Mouse (Mus musculus): ENCODE measurements around the gene Ddx20. TPM values are rescaled to one million over a fixed set of nuclear protein-coding genes. Genes with fewer than 3 reads are reported as not detected.

The Ddx20 gene
- total and polyA plus RNA-seq, 2 experiments, result 7.3 to 7.4 TPM

DNA sequence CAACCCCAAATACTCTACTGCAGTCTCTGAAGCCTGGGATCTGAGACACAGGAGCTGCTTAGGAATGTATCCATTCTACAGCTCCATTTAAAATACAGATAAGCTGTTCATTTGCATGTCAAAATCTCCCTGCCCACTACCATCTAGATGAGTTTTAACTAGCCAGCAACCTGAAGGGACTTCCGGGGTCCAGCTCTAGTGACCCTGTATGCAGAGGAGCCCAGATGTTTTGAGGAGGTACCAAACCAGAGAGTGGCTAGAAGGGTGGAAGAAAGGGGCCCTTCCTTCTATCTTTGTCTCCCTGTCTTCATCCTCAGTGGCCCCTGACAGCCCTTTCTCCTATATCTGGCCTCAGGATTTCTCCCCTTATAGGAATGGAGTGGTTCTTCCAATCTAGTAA is 16.6 kb downstream of the Ddx20 start:
- TF ChIP-seq POLR2A (IDR thresholded peaks at IDR 0.05; ENCODE audit: extremely low read depth, insufficient read depth, low read length), result no peak
- no peak for TF ChIP-seq CTCF (IDR thresholded peaks at IDR 0.05; ENCODE audit: low read depth, low read length)
- 78% methylated on average over 1 of the region's 1 CpGs for WGBS
- H3K27ac ChIP-seq (replicated peaks; ENCODE audit: insufficient read depth, low read depth, low read length), result no peak overlapping the region
- H3K36me3 ChIP-seq (ENCODE audit: control insufficient read depth, insufficient read depth, low read length), result no peaks in the 10 kb centered on the region
- H3K79me2 ChIP-seq (ENCODE audit: control insufficient read depth, insufficient read depth, low read length), result no peaks in the 10 kb centered on the region
- H3K27me3 ChIP-seq (ENCODE audit: control insufficient read depth, insufficient read depth, low read length), result no peaks in the 10 kb centered on the region
- H3K4me3 ChIP-seq (ENCODE audit: insufficient read depth, low read depth, low read length), result no peak overlapping the region
- no peaks in the 10 kb centered on the region for H3K4me1 ChIP-seq (ENCODE audit: control insufficient read depth, insufficient read depth, low read length)
- no peak for DNase-seq (ENCODE audit: extremely low read depth, low read depth, low spot score)
- H3K9ac ChIP-seq (ENCODE audit: low read depth, low read length), result no peak overlapping the region

DNA sequence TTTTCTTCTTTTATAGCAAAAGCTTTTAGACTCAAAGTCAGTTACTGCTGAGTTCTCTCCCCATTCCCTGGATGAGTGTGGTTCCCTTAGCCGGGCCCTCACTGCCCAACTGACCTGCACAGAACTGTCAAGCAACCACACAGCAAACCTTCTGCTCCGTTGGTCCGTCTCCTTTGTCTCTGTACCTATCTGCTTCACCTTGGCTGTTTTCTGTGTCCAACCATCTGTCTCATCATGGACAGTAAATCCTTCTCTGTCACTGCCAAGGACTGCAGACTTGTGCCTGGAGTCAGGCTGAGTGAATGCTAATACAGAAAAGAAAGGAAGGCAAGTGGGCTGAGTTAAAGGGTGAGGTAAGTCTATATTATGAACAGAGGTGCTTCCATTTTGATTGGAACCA is 17.6 kb downstream of the Ddx20 start:
- 84% methylated on average over 3 of the region's 3 CpGs for WGBS
- Histone ChIP-seq H3K27ac (replicated peaks; ENCODE audit: insufficient read depth, low read depth, low read length) (no peak overlapping the region), H3K27me3 (ENCODE audit: control insufficient read depth, insufficient read depth, low read length) (no peaks in the 10 kb centered on the region), H3K9ac (ENCODE audit: low read depth, low read length) (no peak overlapping the region), H3K4me3 (ENCODE audit: insufficient read depth, low read depth, low read length) (no peak overlapping the region), H3K36me3 (ENCODE audit: control insufficient read depth, insufficient read depth, low read length) (no peaks in the 10 kb centered on the region), H3K79me2 (ENCODE audit: control insufficient read depth, insufficient read depth, low read length) (no peaks in the 10 kb centered on the region), H3K4me1 (ENCODE audit: control insufficient read depth, insufficient read depth, low read length) (no peaks in the 10 kb centered on the region)
- DNase-seq (ENCODE audit: extremely low read depth, low read depth, low spot score), result no peak
- no peak for TF ChIP-seq POLR2A (IDR thresholded peaks at IDR 0.05; ENCODE audit: extremely low read depth, insufficient read depth, low read length)
- TF ChIP-seq CTCF (IDR thresholded peaks at IDR 0.05; ENCODE audit: low read depth, low read length), result no peak

DNA sequence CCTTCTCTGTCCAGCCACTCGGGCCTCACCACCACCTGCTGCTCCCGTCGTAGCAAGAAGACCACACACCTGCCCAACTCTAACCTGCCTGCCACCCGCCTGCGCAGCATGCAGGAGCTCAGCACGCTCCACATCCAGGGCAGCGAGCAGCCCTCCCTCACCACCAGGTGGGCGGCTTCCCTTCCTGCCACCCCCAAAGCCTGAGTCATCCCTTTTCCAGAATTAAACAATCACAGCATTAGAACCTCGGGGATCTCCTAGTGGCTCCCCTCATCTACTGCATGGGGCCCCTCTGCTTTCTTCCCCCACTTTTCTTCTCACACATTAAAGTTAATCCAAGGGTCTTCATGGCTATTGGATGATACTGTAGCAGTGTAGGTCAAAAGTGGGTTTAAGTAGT is 19.2 kb downstream of the Ddx20 start:
- Histone ChIP-seq H3K4me1 (ENCODE audit: control insufficient read depth, insufficient read depth, low read length) (no peaks in the 10 kb centered on the region), H3K79me2 (ENCODE audit: control insufficient read depth, insufficient read depth, low read length) (no peaks in the 10 kb centered on the region), H3K9ac (ENCODE audit: low read depth, low read length) (no peak overlapping the region), H3K27me3 (ENCODE audit: control insufficient read depth, insufficient read depth, low read length) (no peaks in the 10 kb centered on the region), H3K27ac (replicated peaks; ENCODE audit: insufficient read depth, low read depth, low read length) (no peak overlapping the region), H3K36me3 (ENCODE audit: control insufficient read depth, insufficient read depth, low read length) (no peaks in the 10 kb centered on the region), H3K4me3 (ENCODE audit: insufficient read depth, low read depth, low read length) (no peak overlapping the region)
- WGBS, result 35% methylated on average over 9 of the region's 9 CpGs
- DNase-seq (ENCODE audit: extremely low read depth, low read depth, low spot score), result no peak
- TF ChIP-seq CTCF (IDR thresholded peaks at IDR 0.05; ENCODE audit: low read depth, low read length) (no peak), POLR2A (IDR thresholded peaks at IDR 0.05; ENCODE audit: extremely low read depth, insufficient read depth, low read length) (no peak)

DNA sequence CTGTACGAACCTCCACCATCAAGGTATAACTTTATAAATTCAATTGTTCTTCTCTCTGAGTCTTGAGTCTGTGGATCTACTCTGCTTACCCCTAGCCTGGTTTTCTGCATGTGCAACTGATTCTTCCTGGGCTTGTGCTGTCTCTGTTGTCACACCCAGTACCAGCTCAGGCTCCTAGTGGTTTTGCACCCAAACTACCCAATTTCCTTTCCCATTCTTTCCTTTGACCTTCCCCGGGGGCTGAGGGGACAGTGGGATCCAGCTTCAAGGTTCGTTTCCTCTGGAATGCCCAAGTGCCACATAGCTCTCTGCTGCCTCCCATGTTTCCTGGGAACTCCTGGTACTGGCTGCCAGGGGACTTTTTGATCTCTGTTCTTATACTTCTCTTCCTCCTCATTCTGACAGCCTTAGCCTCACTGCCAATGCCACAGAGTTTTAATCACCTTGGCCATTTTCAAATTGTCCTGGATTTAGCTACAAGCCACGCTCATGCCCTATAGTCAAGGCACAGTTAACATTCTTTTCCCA is 20.3 kb downstream of the Ddx20 start:
- no peaks in the 10 kb centered on the region for H3K4me1 ChIP-seq (ENCODE audit: control insufficient read depth, insufficient read depth, low read length)
- H3K9ac ChIP-seq (ENCODE audit: low read depth, low read length), result no peak overlapping the region
- no peaks in the 10 kb centered on the region for H3K27me3 ChIP-seq (ENCODE audit: control insufficient read depth, insufficient read depth, low read length)
- H3K4me3 ChIP-seq (ENCODE audit: insufficient read depth, low read depth, low read length), result no peak overlapping the region
- TF ChIP-seq CTCF (IDR thresholded peaks at IDR 0.05; ENCODE audit: low read depth, low read length) (no peak), POLR2A (IDR thresholded peaks at IDR 0.05; ENCODE audit: extremely low read depth, insufficient read depth, low read length) (no peak)
- no peaks in the 10 kb centered on the region for H3K79me2 ChIP-seq (ENCODE audit: control insufficient read depth, insufficient read depth, low read length)
- WGBS, result 68% methylated on average over 4 of the region's 4 CpGs
- no peak for DNase-seq (ENCODE audit: extremely low read depth, low read depth, low spot score)
- no peak overlapping the region for H3K27ac ChIP-seq (replicated peaks; ENCODE audit: insufficient read depth, low read depth, low read length)
- no peaks in the 10 kb centered on the region for H3K36me3 ChIP-seq (ENCODE audit: control insufficient read depth, insufficient read depth, low read length)

DNA sequence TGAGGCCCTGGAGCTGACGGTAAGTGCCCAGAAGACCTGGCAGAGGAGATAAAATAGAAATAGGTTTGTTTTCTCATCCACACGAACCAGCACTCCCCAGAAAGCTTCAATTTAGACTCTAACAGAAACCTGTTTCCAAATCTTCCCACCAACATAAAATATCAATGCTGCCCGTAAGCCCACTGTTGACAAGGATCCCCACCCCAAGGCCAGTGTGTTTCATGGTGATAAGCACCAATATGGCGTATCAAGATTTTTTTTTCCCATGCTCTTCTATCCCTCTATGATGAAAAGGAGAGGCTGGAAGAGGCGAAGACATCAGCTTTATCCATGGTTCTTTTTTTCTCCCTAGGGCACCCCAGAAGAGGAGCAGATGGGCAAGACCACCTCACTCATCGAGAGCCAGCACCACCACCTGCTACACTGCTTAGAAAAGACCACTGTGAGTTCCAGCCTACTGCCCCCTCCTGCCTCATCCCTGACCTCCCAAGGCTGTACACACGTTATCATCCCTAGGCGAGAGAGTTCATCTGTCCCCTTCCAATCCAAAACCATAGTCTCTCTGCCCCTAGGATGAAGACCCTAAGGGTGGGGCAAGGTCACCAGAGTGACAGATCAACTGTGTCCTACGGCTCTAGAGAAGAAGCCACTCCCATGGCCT is 22.1 kb downstream of the Ddx20 start:
- 77% methylated on average over 9 of the region's 9 CpGs for WGBS
- Histone ChIP-seq H3K4me3 (ENCODE audit: insufficient read depth, low read depth, low read length) (no peak overlapping the region), H3K27me3 (ENCODE audit: control insufficient read depth, insufficient read depth, low read length) (no peaks in the 10 kb centered on the region), H3K36me3 (ENCODE audit: control insufficient read depth, insufficient read depth, low read length) (no peaks in the 10 kb centered on the region), H3K9ac (ENCODE audit: low read depth, low read length) (no peak overlapping the region), H3K4me1 (ENCODE audit: control insufficient read depth, insufficient read depth, low read length) (no peaks in the 10 kb centered on the region), H3K27ac (replicated peaks; ENCODE audit: insufficient read depth, low read depth, low read length) (no peak overlapping the region), H3K79me2 (ENCODE audit: control insufficient read depth, insufficient read depth, low read length) (no peaks in the 10 kb centered on the region)
- DNase-seq (ENCODE audit: extremely low read depth, low read depth, low spot score), result no peak
- TF ChIP-seq CTCF (IDR thresholded peaks at IDR 0.05; ENCODE audit: low read depth, low read length), result no peak
- TF ChIP-seq POLR2A (IDR thresholded peaks at IDR 0.05; ENCODE audit: extremely low read depth, insufficient read depth, low read length), result no peak

DNA sequence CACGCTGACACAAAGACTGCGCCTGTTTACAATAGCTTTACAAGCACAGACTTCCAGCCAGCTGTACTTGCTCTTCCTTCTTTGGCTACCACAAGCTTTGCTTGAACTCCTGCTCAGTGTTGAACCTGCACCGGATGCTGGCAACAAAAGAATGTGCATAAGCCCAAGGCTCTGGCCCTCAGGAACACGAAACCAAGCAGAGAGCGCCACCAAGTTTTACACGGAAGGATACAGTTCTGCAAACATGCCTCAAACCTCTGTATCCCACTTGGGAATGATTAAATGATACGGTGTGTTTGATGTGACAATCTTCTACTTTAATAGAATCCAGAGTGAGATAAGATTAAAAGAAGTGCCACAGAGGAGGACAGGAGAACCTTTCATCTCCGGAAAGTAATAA is 24.3 kb downstream of the Ddx20 start:
- Histone ChIP-seq H3K27ac (replicated peaks; ENCODE audit: insufficient read depth, low read depth, low read length) (no peak overlapping the region), H3K79me2 (ENCODE audit: control insufficient read depth, insufficient read depth, low read length) (no peaks in the 10 kb centered on the region), H3K36me3 (ENCODE audit: control insufficient read depth, insufficient read depth, low read length) (no peaks in the 10 kb centered on the region), H3K4me3 (ENCODE audit: insufficient read depth, low read depth, low read length) (no peak overlapping the region), H3K9ac (ENCODE audit: low read depth, low read length) (no peak overlapping the region), H3K4me1 (ENCODE audit: control insufficient read depth, insufficient read depth, low read length) (no peaks in the 10 kb centered on the region), H3K27me3 (ENCODE audit: control insufficient read depth, insufficient read depth, low read length) (no peaks in the 10 kb centered on the region)
- TF ChIP-seq CTCF (IDR thresholded peaks at IDR 0.05; ENCODE audit: low read depth, low read length), result no peak
- no peak for TF ChIP-seq POLR2A (IDR thresholded peaks at IDR 0.05; ENCODE audit: extremely low read depth, insufficient read depth, low read length)
- DNase-seq (ENCODE audit: extremely low read depth, low read depth, low spot score), result no peak
- WGBS, result 77% methylated on average over 8 of the region's 8 CpGs

All from liver, adult 2 months (tissue).